Mouse (Mus musculus): ENCODE measurements around the gene Prdm13. TPM values are rescaled to one million over a fixed set of nuclear protein-coding genes. Genes with fewer than 3 reads are reported as not detected.
A peak's percentile ranks its signal among the peaks of the same experiment; 100 is the strongest.

Prdm13 gene
- 0.29 and 0.53 TPM in 2 replicates for polyA plus RNA-seq (2014; fragmentation: Nextera tagmentation; extraction: Ambion mirVana)

DNA sequence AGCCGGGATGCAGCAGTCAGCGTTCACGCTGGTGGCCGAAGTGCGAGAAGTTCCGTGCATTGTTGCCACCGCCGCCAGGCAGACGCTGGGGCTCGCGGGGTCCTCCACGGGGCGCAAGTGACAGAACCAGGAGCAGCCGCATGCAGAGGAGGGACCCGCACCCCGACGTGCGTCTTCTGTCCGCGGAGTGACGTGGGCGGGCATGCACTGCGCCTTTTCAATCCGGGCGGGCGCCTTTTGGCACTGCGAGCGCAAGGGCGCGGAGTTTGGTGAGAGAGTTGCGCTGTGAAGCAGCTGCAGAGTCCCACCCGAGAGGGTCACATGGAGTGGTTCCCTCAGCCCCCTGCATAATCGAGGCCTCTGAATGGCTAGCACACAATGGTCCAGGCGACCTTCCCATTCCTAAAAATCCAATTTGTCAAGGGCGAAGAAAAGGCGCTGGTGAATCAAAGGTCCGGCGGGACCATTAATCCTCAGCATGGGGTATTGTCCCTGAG lies at the start of gene Prdm13:
TSS of gene Prdm13 (minus strand) at position 369 of the 497 bp plus-strand sequence.
- 0 out of 2 replicates have a peak, but pooled peaks have one; percentile 20 for ATAC-seq (replicated peaks; ENCODE audit: insufficient number of reproducible peaks, low FRiP score, low TSS enrichment, low read depth)
- Histone ChIP-seq H3K9me3 (replicated peaks; ENCODE audit: control insufficient read depth, low read length) (no peaks in the 10 kb centered on the region), H3K27ac (replicated peaks; ENCODE audit: low read depth, low read length) (no peak within 1 kb of the TSS), H3K4me2 (ENCODE audit: low read depth, low read length) (no peak within 1 kb of the TSS), H3K4me1 (ENCODE audit: control insufficient read depth, insufficient read depth, low read length) (no peaks in the 10 kb centered on the region), H3K27me3 (ENCODE audit: control insufficient read depth, insufficient read depth, low read length) (peaks cover 82% of the 10 kb centered on the region), H3K4me3 (ENCODE audit: low read depth, low read length) (no peak within 1 kb of the TSS), H3K9ac (replicated peaks; ENCODE audit: low read length) (no peak within 1 kb of the TSS), H3K36me3 (replicated peaks; ENCODE audit: control insufficient read depth, insufficient read depth, low read depth, low read length) (no peaks in the 10 kb centered on the region)
- WGBS = under 1% methylated on average over 38 of the region's 38 CpGs
- peak; percentile 11 for DNase-seq (ENCODE audit: low spot score)

DNA sequence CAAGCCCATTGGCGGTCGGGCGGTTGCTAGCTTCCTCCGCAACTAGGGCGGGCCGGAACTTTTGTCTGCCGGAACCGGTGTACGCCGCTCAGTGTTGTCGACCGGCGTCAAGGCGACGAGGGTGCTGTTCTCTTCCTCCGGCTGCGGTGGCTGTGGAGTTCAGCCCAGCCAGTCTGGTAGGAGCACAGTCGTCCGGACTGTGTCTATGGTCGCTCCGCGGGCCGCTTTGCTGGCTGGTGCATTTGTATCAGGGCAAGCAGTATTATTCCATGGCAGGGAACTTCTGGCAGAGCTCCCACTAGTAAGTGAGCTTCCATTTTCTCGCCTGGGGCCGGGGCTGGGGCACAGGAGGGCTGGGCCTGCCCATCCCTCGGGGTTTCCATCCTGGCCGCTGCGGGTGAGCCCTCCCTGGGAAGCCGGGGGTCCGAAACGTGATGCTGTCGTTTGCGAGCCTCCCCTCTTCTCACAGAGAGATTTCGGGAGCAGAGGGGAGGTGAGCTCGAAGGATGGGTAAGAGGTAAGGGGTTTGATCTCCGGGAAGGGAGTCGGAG lies 41.9 kb upstream of the Prdm13 start, which contains the start of gene Ccnc:
TSS of gene Ccnc (plus strand) at position 87 of the 551 bp plus-strand sequence.
- under 1% methylated on average over 37 of the region's 37 CpGs for WGBS
- no peaks in the 10 kb centered on the region for H3K27me3 ChIP-seq (ENCODE audit: control insufficient read depth, insufficient read depth, low read length)

DNA sequence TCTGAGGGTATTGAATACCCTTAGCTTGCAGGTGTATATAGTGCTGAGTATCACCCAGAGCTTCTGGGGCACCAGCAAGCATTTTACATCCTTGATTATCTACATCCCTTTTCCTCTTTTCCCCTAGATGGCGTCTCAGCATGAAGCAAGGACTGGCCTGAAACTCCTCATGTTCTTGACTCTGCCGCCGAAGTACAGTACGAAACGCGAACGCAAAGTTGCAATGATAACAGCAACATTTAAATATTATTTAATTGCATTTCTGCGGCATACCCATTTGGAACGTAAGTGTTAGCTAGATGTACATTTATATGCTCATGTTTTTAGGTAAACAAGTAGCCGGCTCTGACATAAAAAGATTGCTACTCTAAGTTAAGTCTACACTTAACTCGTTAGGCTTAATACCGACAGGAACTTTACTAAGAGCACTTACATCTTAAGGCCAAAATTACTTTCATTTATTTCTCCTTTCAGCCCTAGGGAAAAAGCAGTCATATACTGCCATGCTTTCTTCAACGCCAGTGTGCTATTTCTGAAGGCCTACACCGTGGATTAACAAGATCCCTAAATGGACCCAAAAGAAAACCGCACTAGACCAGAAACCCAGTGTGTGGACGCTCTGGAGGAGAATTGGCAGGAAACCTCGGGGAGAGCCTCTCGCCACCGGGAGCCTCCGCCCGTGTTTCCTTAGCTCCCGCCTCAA lies 41.3 kb upstream of the Prdm13 start:
- Histone ChIP-seq H3K4me1 (ENCODE audit: control insufficient read depth, insufficient read depth, low read length) (no peaks in the 10 kb centered on the region), H3K9ac (replicated peaks; ENCODE audit: low read length) (peak overlapping the region; percentile 74), H3K36me3 (replicated peaks; ENCODE audit: control insufficient read depth, insufficient read depth, low read depth, low read length) (no peaks in the 10 kb centered on the region), H3K27me3 (ENCODE audit: control insufficient read depth, insufficient read depth, low read length) (no peaks in the 10 kb centered on the region), H3K9me3 (replicated peaks; ENCODE audit: control insufficient read depth, low read length) (no peaks in the 10 kb centered on the region), H3K27ac (replicated peaks; ENCODE audit: low read depth, low read length) (no peak overlapping the region), H3K4me2 (ENCODE audit: low read depth, low read length) (peak overlapping the region; percentile 57), H3K4me3 (ENCODE audit: low read depth, low read length) (peak overlapping the region; percentile 70)
- DNase-seq (ENCODE audit: low spot score) (peak; percentile 68), ATAC-seq (replicated peaks; ENCODE audit: insufficient number of reproducible peaks, low FRiP score, low TSS enrichment, low read depth) (peak; percentile 60)
- 1% methylated on average over 22 of the region's 22 CpGs for WGBS

More for the DNA sequence above, 41.9 kb upstream of the Prdm13 start, which contains the start of gene Ccnc:
- Histone ChIP-seq H3K9ac (replicated peaks; ENCODE audit: low read length) (peak within 1 kb of the TSS; percentile 74), H3K27ac (replicated peaks; ENCODE audit: low read depth, low read length) (0 out of 2 replicates have a peak within 1 kb of the TSS, but pooled peaks have one; percentile 22), H3K4me3 (ENCODE audit: low read depth, low read length) (peak within 1 kb of the TSS; percentile 70), H3K9me3 (replicated peaks; ENCODE audit: control insufficient read depth, low read length) (no peaks in the 10 kb centered on the region), H3K4me2 (ENCODE audit: low read depth, low read length) (peak within 1 kb of the TSS; percentile 57), H3K4me1 (ENCODE audit: control insufficient read depth, insufficient read depth, low read length) (no peaks in the 10 kb centered on the region), H3K36me3 (replicated peaks; ENCODE audit: control insufficient read depth, insufficient read depth, low read depth, low read length) (no peaks in the 10 kb centered on the region)
- peak; percentile 98 for ATAC-seq (replicated peaks; ENCODE audit: insufficient number of reproducible peaks, low FRiP score, low TSS enrichment, low read depth)
- DNase-seq (ENCODE audit: low spot score) = peak; percentile 94

DNA sequence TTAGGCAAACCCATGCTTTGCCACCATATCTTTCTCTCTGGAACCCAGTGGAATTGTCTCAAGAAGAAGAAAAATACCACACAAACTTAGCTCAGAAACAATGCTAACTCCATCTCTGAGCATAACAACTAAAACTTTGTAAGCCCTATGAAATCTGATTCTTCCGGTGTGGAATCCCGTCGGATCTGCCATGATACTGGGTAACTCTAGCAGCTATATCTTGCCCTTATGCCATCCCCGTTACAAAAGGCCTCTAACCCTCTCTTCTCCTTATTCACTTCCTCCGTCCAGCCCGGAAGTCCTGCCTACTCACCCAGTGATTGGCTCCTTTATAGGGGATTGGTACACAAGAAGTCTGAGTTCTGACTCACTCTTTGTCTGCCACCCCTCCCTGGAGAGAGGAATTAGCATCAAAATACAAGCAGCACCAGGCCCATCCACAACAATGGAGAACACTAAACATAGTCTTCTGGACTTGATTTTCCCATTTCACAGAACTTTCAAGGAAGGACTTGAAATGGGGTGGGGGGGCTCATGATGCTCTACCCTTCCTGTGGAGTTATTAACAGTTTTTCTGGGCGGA lies 37.1 kb upstream of the Prdm13 start:
- WGBS = 48% methylated on average over 7 of the region's 7 CpGs
- no peak overlapping the region for H3K4me3 ChIP-seq (ENCODE audit: low read depth, low read length)
- no peak for ATAC-seq (replicated peaks; ENCODE audit: insufficient number of reproducible peaks, low FRiP score, low TSS enrichment, low read depth)
- no peaks in the 10 kb centered on the region for H3K9me3 ChIP-seq (replicated peaks; ENCODE audit: control insufficient read depth, low read length)
- H3K36me3 ChIP-seq (replicated peaks; ENCODE audit: control insufficient read depth, insufficient read depth, low read depth, low read length) = no peaks in the 10 kb centered on the region
- no peak overlapping the region for H3K4me2 ChIP-seq (ENCODE audit: low read depth, low read length)
- H3K27ac ChIP-seq (replicated peaks; ENCODE audit: low read depth, low read length) = no peak overlapping the region
- H3K9ac ChIP-seq (replicated peaks; ENCODE audit: low read length) = no peak overlapping the region
- H3K4me1 ChIP-seq (ENCODE audit: control insufficient read depth, insufficient read depth, low read length) = no peaks in the 10 kb centered on the region
- no peak for DNase-seq (ENCODE audit: low spot score)
- no peaks in the 10 kb centered on the region for H3K27me3 ChIP-seq (ENCODE audit: control insufficient read depth, insufficient read depth, low read length)

DNA sequence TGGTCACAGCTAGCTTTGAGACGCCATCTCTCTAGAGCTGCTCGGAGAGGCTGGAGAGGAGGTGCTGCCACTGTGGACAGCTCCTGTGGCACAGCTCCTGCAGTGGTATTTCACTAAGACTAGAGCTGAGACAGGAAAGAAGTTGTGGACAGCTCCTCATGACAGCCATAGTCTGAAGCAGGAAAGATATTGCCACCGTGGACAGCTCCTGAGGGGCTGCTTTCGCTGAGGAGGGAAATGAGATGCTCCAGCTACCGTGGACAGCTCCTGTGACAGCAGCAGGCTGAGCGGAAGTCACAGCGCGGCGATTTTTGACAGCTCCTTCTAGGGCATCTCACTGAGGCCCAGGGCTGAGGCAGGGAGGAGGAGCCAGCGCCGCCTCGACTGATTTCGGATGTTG lies 26.4 kb upstream of the Prdm13 start:
- no peak overlapping the region for H3K27ac ChIP-seq (replicated peaks; ENCODE audit: low read depth, low read length)
- no peaks in the 10 kb centered on the region for H3K9me3 ChIP-seq (replicated peaks; ENCODE audit: control insufficient read depth, low read length)
- WGBS = 4% methylated on average over 13 of the region's 13 CpGs
- H3K4me3 ChIP-seq (ENCODE audit: low read depth, low read length) = no peak overlapping the region
- no peak overlapping the region for H3K9ac ChIP-seq (replicated peaks; ENCODE audit: low read length)
- no peaks in the 10 kb centered on the region for H3K27me3 ChIP-seq (ENCODE audit: control insufficient read depth, insufficient read depth, low read length)
- H3K4me1 ChIP-seq (ENCODE audit: control insufficient read depth, insufficient read depth, low read length) = no peaks in the 10 kb centered on the region
- peak; percentile 88 for ATAC-seq (replicated peaks; ENCODE audit: insufficient number of reproducible peaks, low FRiP score, low TSS enrichment, low read depth)
- no peak overlapping the region for H3K4me2 ChIP-seq (ENCODE audit: low read depth, low read length)
- H3K36me3 ChIP-seq (replicated peaks; ENCODE audit: control insufficient read depth, insufficient read depth, low read depth, low read length) = no peaks in the 10 kb centered on the region
- DNase-seq (ENCODE audit: low spot score) = peak; percentile 94

DNA sequence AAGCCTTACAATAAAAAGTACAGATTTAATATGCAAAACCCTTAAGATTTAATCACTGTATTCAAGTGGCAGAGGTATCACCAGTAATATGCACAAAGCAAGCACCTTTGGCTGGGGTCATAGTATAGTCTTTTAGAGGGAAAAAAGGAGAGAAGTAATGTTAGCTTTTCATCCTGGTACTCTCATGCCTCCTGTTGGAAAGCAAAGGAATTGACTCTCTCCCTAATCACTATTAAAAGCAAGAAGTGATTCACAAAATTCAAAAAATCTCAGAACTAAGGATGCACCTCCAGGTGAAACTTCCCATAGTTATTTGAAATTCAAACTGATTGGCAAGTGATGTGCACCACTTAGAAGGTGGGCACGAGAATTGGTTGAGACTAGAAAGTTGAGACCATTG lies 19.3 kb upstream of the Prdm13 start:
- H3K36me3 ChIP-seq (replicated peaks; ENCODE audit: control insufficient read depth, insufficient read depth, low read depth, low read length) = no peaks in the 10 kb centered on the region
- H3K9ac ChIP-seq (replicated peaks; ENCODE audit: low read length) = no peak overlapping the region
- no peaks in the 10 kb centered on the region for H3K4me1 ChIP-seq (ENCODE audit: control insufficient read depth, insufficient read depth, low read length)
- no peak overlapping the region for H3K27ac ChIP-seq (replicated peaks; ENCODE audit: low read depth, low read length)
- H3K27me3 ChIP-seq (ENCODE audit: control insufficient read depth, insufficient read depth, low read length) = no peaks in the 10 kb centered on the region
- H3K9me3 ChIP-seq (replicated peaks; ENCODE audit: control insufficient read depth, low read length) = no peaks in the 10 kb centered on the region
- H3K4me3 ChIP-seq (ENCODE audit: low read depth, low read length) = no peak overlapping the region
- H3K4me2 ChIP-seq (ENCODE audit: low read depth, low read length) = no peak overlapping the region
- 50% methylated on average over 1 of the region's 1 CpGs for WGBS
- DNase-seq (ENCODE audit: low spot score) (no peak), ATAC-seq (replicated peaks; ENCODE audit: insufficient number of reproducible peaks, low FRiP score, low TSS enrichment, low read depth) (no peak)

DNA sequence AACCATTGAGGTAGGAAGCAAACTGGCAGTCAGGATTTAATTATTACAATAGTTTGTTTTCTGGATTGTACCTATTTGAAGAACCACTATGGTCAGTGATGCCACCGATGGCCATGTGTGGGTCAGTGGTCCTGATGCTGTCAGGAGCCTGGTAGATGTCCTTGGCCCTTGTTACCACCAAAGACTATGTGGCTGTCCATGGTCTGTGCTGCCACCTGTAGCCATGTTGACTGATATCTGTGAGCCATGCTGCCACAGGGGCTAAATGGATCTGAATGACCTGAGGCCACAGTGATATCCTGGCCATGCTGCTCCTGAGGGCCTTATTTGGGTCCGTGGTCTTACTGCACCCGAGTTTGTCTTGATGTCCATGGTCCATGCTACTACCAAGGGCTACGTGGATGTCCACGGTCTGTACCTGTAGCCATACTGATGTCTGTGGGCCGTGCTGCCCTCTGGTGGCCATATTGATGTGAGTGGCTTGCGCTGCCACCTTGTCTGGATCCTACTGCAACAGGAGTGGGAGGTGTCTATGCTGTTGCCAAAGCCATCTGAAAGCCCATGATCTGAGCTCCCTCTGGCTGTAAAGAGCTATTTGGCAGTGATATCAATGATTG lies 10.0 kb upstream of the Prdm13 start:
- peak; percentile 56 for DNase-seq (ENCODE audit: low spot score)
- peak; percentile 62; the same call in 1 of the 2 replicates for ATAC-seq (replicated peaks; ENCODE audit: insufficient number of reproducible peaks, low FRiP score, low TSS enrichment, low read depth)
- no peak overlapping the region for H3K4me2 ChIP-seq (ENCODE audit: low read depth, low read length)
- H3K4me1 ChIP-seq (ENCODE audit: control insufficient read depth, insufficient read depth, low read length) = no peaks in the 10 kb centered on the region
- no peak overlapping the region for H3K9ac ChIP-seq (replicated peaks; ENCODE audit: low read length)
- H3K27ac ChIP-seq (replicated peaks; ENCODE audit: low read depth, low read length) = no peak overlapping the region
- no peak overlapping the region for H3K4me3 ChIP-seq (ENCODE audit: low read depth, low read length)
- H3K27me3 ChIP-seq (ENCODE audit: control insufficient read depth, insufficient read depth, low read length) = peaks cover 15% of the 10 kb centered on the region
- H3K9me3 ChIP-seq (replicated peaks; ENCODE audit: control insufficient read depth, low read length) = no peaks in the 10 kb centered on the region
- no peaks in the 10 kb centered on the region for H3K36me3 ChIP-seq (replicated peaks; ENCODE audit: control insufficient read depth, insufficient read depth, low read depth, low read length)
- 25% methylated on average over 7 of the region's 7 CpGs for WGBS

All from embryonic facial prominence, embryonic 11.5 days (tissue).